ENCODE assay signal across 25 mouse cellular contexts in the genomic region with DNA sequence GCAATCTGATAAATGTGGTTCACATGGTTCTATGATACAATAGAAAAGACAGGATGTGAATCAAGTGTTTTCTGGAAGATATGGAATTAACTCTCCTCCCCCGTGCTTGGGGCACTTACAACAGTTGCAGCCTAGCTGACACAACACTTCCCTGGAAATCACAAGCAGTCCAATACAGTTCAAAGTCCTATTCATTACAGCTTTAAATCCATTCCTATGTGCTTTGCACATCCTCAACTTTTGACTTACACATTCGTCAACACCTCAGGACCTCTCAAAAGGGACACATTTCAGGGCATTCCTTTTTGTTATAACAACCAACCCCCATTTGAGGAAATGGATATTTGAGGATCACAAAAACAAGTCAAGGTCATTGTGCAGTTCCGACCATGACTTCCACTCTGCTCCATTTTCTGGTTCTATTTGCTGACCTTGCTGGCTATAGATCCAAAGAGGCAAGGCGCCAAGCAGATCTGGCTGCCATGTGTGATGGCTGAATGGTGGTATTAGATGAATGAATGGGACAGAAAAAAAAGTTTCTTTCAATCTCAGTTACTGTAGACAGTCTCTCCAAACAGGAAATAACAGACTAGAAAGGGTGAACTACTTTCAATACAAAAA.
A peak's percentile ranks its signal among the peaks of the same experiment; 100 is the strongest.
DNase-seq lines count a peak whose midpoint lies in the region; ATAC-seq and TF ChIP-seq lines count a peak whose summit lies in the region.
"Had no signal": no experiment of that assay in that cellular context is flagged by ENCODE, and none has a peak within 500 bp of the region (broad histone marks: within the 10 kb centered on the region; RNA-seq: fewer than 3 reads in every experiment).

No protein-coding gene starts in this region.

- H3K9ac ChIP-seq in intestine, postnatal 0 days (ENCODE audit: low read depth, low read length), result no peak overlapping the region
- H3K9ac ChIP-seq in intestine, embryonic 16.5 days (ENCODE audit: low read depth, low read length), result no peak overlapping the region
- H3K9ac ChIP-seq in liver, embryonic 16.5 days (ENCODE audit: low read depth, low read length), result no peak overlapping the region
- no peak overlapping the region for H3K9ac ChIP-seq in liver, embryonic 12.5 days
- H3K9ac ChIP-seq in lung, embryonic 16.5 days (ENCODE audit: low read length), result no peak overlapping the region
- H3K9ac ChIP-seq in liver, postnatal 0 days (replicated peaks), result no peak overlapping the region
- H3K9ac ChIP-seq: embryonic facial prominence, embryonic 12.5 days; embryonic facial prominence, embryonic 15.5 days; forebrain, postnatal 0 days; heart, embryonic 13.5 days; hindbrain, embryonic 14.5 days had no signal

- no peak overlapping the region for H3K4me2 ChIP-seq in intestine, postnatal 0 days (replicated peaks; ENCODE audit: low read depth)
- no peak overlapping the region for H3K4me2 ChIP-seq in intestine, embryonic 16.5 days (ENCODE audit: low read depth, low read length)
- H3K4me2 ChIP-seq in liver, embryonic 16.5 days (ENCODE audit: low read depth, low read length), result no peak overlapping the region
- no peak overlapping the region for H3K4me2 ChIP-seq in liver, embryonic 12.5 days
- no peak overlapping the region for H3K4me2 ChIP-seq in lung, embryonic 16.5 days (ENCODE audit: low read depth, low read length)
- H3K4me2 ChIP-seq in liver, postnatal 0 days (ENCODE audit: low read depth, low read length), result no peak overlapping the region
- H3K4me2 ChIP-seq: embryonic facial prominence, embryonic 12.5 days; embryonic facial prominence, embryonic 15.5 days; heart, embryonic 13.5 days; hindbrain, embryonic 14.5 days had no signal

- H3K9me3 ChIP-seq in intestine, postnatal 0 days (ENCODE audit: control insufficient read depth), result no peaks in the 10 kb centered on the region
- H3K9me3 ChIP-seq in intestine, embryonic 16.5 days (ENCODE audit: control insufficient read depth, low read length), result no peaks in the 10 kb centered on the region
- no peaks in the 10 kb centered on the region for H3K9me3 ChIP-seq in liver, embryonic 16.5 days (replicated peaks; ENCODE audit: control insufficient read depth, low read length)
- no peaks in the 10 kb centered on the region for H3K9me3 ChIP-seq in liver, embryonic 12.5 days (replicated peaks)
- no peaks in the 10 kb centered on the region for H3K9me3 ChIP-seq in lung, embryonic 16.5 days (ENCODE audit: control insufficient read depth, low read length)
- no peaks in the 10 kb centered on the region for H3K9me3 ChIP-seq in liver, postnatal 0 days (ENCODE audit: low read length)
- H3K9me3 ChIP-seq: embryonic facial prominence, embryonic 12.5 days; embryonic facial prominence, embryonic 15.5 days; heart, embryonic 13.5 days had no signal

- H3K27ac ChIP-seq in intestine, postnatal 0 days (ENCODE audit: low read depth, low read length), result no peak overlapping the region
- H3K27ac ChIP-seq in intestine, embryonic 16.5 days (ENCODE audit: low read length), result no peak overlapping the region
- no peak overlapping the region for H3K27ac ChIP-seq in liver, embryonic 16.5 days (ENCODE audit: low read length)
- H3K27ac ChIP-seq in liver, embryonic 12.5 days, result no peak overlapping the region
- no peak overlapping the region for H3K27ac ChIP-seq in lung, embryonic 16.5 days (ENCODE audit: low read length)
- H3K27ac ChIP-seq in liver, postnatal 0 days (ENCODE audit: low read depth), result no peak overlapping the region
- H3K27ac ChIP-seq: embryonic facial prominence, embryonic 12.5 days; embryonic facial prominence, embryonic 15.5 days; gastrocnemius, adult 2 months; heart, embryonic 13.5 days; hindbrain, embryonic 14.5 days had no signal

- H3K4me3 ChIP-seq in intestine, postnatal 0 days (ENCODE audit: low read depth, low read length), result no peak overlapping the region
- no peak overlapping the region for H3K4me3 ChIP-seq in intestine, embryonic 16.5 days (ENCODE audit: low read length)
- no peak overlapping the region for H3K4me3 ChIP-seq in liver, embryonic 16.5 days (ENCODE audit: low read depth, low read length)
- no peak overlapping the region for H3K4me3 ChIP-seq in liver, embryonic 12.5 days
- no peak overlapping the region for H3K4me3 ChIP-seq in lung, embryonic 16.5 days (ENCODE audit: low read length)
- H3K4me3 ChIP-seq in liver, postnatal 0 days (ENCODE audit: low read depth, low read length), result no peak overlapping the region
- H3K4me3 ChIP-seq: embryonic facial prominence, embryonic 12.5 days; embryonic facial prominence, embryonic 15.5 days; gastrocnemius, adult 2 months; heart, embryonic 13.5 days had no signal

- H3K4me1 ChIP-seq in intestine, postnatal 0 days (replicated peaks; ENCODE audit: control insufficient read depth, insufficient read depth, low read length), result no peaks in the 10 kb centered on the region
- H3K4me1 ChIP-seq in intestine, embryonic 16.5 days (ENCODE audit: control insufficient read depth, insufficient read depth, low read length), result no peaks in the 10 kb centered on the region
- H3K4me1 ChIP-seq in liver, embryonic 16.5 days (ENCODE audit: control insufficient read depth, low read depth, low read length), result no peaks in the 10 kb centered on the region
- H3K4me1 ChIP-seq in liver, embryonic 12.5 days, result no peaks in the 10 kb centered on the region
- H3K4me1 ChIP-seq in lung, embryonic 16.5 days (replicated peaks; ENCODE audit: control insufficient read depth, insufficient read depth, low read length), result no peaks in the 10 kb centered on the region; the same call in 1 of the 2 replicates
- H3K4me1 ChIP-seq in liver, postnatal 0 days (ENCODE audit: insufficient read depth), result no peaks in the 10 kb centered on the region
- H3K4me1 ChIP-seq: embryonic facial prominence, embryonic 12.5 days; embryonic facial prominence, embryonic 15.5 days had no signal

- no peak for DNase-seq in lung, postnatal 14 days
- DNase-seq in liver, postnatal 0 days, result peak; percentile 26
- DNase-seq: adrenal gland, adult 2 months; adrenal gland, postnatal 14 days; cerebellum, adult 11 months; cerebellum, adult 2 months; cerebellum, adult 9-11 months; cerebellum, postnatal 25 days; forebrain, postnatal 0 days; gastrocnemius, adult 2 months; gastrocnemius, postnatal 14 days; heart, adult 18-20 months; heart, postnatal 14 days; heart, postnatal 4 days had no signal

- TF ChIP-seq EP300 in liver, postnatal 0 days (IDR thresholded peaks at IDR 0.05; ENCODE audit: low read depth), result peak; percentile 45; the same call in 1 of the 2 replicates

- no peaks in the 10 kb centered on the region for H3K36me3 ChIP-seq in intestine, postnatal 0 days (ENCODE audit: control insufficient read depth, insufficient read depth)
- H3K36me3 ChIP-seq in intestine, embryonic 16.5 days (ENCODE audit: control insufficient read depth, insufficient read depth, low read length), result no peaks in the 10 kb centered on the region
- H3K36me3 ChIP-seq in liver, embryonic 16.5 days (ENCODE audit: control insufficient read depth, insufficient read depth), result no peaks in the 10 kb centered on the region
- no peaks in the 10 kb centered on the region for H3K36me3 ChIP-seq in liver, embryonic 12.5 days
- no peaks in the 10 kb centered on the region for H3K36me3 ChIP-seq in lung, embryonic 16.5 days (ENCODE audit: control insufficient read depth, insufficient read depth, low read length)
- no peaks in the 10 kb centered on the region for H3K36me3 ChIP-seq in liver, postnatal 0 days (replicated peaks; ENCODE audit: insufficient read depth, low read length)
- H3K36me3 ChIP-seq: embryonic facial prominence, embryonic 12.5 days; embryonic facial prominence, embryonic 15.5 days; heart, embryonic 13.5 days had no signal

- no peaks in the 10 kb centered on the region for H3K27me3 ChIP-seq in intestine, postnatal 0 days (replicated peaks; ENCODE audit: control insufficient read depth, insufficient read depth, low read length)
- no peaks in the 10 kb centered on the region for H3K27me3 ChIP-seq in intestine, embryonic 16.5 days (replicated peaks; ENCODE audit: control insufficient read depth, insufficient read depth, low read length)
- H3K27me3 ChIP-seq in liver, embryonic 16.5 days (ENCODE audit: control insufficient read depth, insufficient read depth, low read depth, low read length), result no peaks in the 10 kb centered on the region
- H3K27me3 ChIP-seq in liver, embryonic 12.5 days (replicated peaks), result no peaks in the 10 kb centered on the region
- H3K27me3 ChIP-seq in lung, embryonic 16.5 days (ENCODE audit: control insufficient read depth, insufficient read depth, low read depth, low read length), result no peaks in the 10 kb centered on the region
- no peaks in the 10 kb centered on the region for H3K27me3 ChIP-seq in liver, postnatal 0 days (ENCODE audit: insufficient read depth, low read length)
- H3K27me3 ChIP-seq: embryonic facial prominence, embryonic 12.5 days; embryonic facial prominence, embryonic 15.5 days; heart, embryonic 13.5 days had no signal

- TF ChIP-seq CTCF in intestine, postnatal 0 days (IDR thresholded peaks at IDR 0.05; ENCODE audit: low read depth), result no peak
- TF ChIP-seq CTCF in liver, postnatal 0 days (IDR thresholded peaks at IDR 0.05; ENCODE audit: low read depth), result no peak

- peak; percentile 74 for ATAC-seq in intestine, postnatal 0 days
- ATAC-seq in intestine, embryonic 16.5 days, result no peak
- peak; percentile 51 for ATAC-seq in liver, embryonic 16.5 days (ENCODE audit: low read depth)
- no peak for ATAC-seq in liver, embryonic 12.5 days
- peak; percentile 45; the same call in 1 of the 2 replicates for ATAC-seq in lung, embryonic 16.5 days (ENCODE audit: low read depth)
- peak; percentile 86 for ATAC-seq in liver, postnatal 0 days
- ATAC-seq: CD4-positive, CD25-positive, alpha-beta regulatory T cell, adult 4 months; forebrain, embryonic 14.5 days; forebrain, postnatal 0 days had no signal

- 72% methylated on average over 4 of the region's 4 CpGs for WGBS in intestine, postnatal 0 days
- 77% methylated on average over 4 of the region's 4 CpGs for WGBS in intestine, embryonic 16.5 days
- WGBS in liver, embryonic 16.5 days (ENCODE audit: insufficient replicate concordance), result 53% methylated on average over 4 of the region's 4 CpGs
- 55% methylated on average over 4 of the region's 4 CpGs for WGBS in liver, embryonic 12.5 days (ENCODE audit: insufficient replicate concordance)
- WGBS in lung, embryonic 16.5 days, result 45% methylated on average over 4 of the region's 4 CpGs
- 62% methylated on average over 4 of the region's 4 CpGs for WGBS in liver, postnatal 0 days (ENCODE audit: insufficient replicate concordance)

Comparison
In these comparisons a context has a peak if more than half of its experiments do, and no peak if none do; other contexts are left out.
1. ATAC-seq: peak in intestine, postnatal 0 days (single experiment), liver, embryonic 16.5 days (single experiment), lung, embryonic 16.5 days (single experiment) and liver, postnatal 0 days (single experiment); none in intestine, embryonic 16.5 days (single experiment) and liver, embryonic 12.5 days (single experiment).